Comparison of ENCODE assay signal across 8 mouse cellular contexts in genomic region chr9:112118411-112119105, GRCm38 (mm10).
DNase-seq lines count a peak whose midpoint lies in the region; ATAC-seq lines count a peak whose summit lies in the region.

No protein-coding gene starts in this region.

- no peak for ATAC-seq in liver, embryonic 13.5 days (ENCODE audit: low read depth)

- WGBS in liver, embryonic 13.5 days (ENCODE audit: insufficient replicate concordance) = 11% methylated on average over 22 of the region's 22 CpGs

- H3K36me3 ChIP-seq in liver, embryonic 13.5 days = no peaks in the 10 kb centered on the region

- DNase-seq in right cerebral cortex, adult 18-20 months = peak; percentile 71
- DNase-seq in right cerebral cortex, postnatal 14 days = no peak
- peak; percentile 60 for DNase-seq in embryo, embryonic 9.5 days (ENCODE audit: extremely low spot score)
- peak; percentile 16 for DNase-seq in heart, postnatal 4 days
- no peak for DNase-seq in liver, embryonic 13.5 days
- no peak for DNase-seq in thymus, postnatal 4 days
- no peak for DNase-seq in spleen, adult 12 weeks (ENCODE audit: low spot score)
- no peak for DNase-seq in ovary, postnatal 10 days (ENCODE audit: low spot score)

- no peak overlapping the region for H3K9ac ChIP-seq in liver, embryonic 13.5 days

- peaks cover 38% of the 10 kb centered on the region for H3K27me3 ChIP-seq in liver, embryonic 13.5 days

- peak overlapping the region; percentile 10; the same call in 1 of the 2 replicates for H3K4me3 ChIP-seq in liver, embryonic 13.5 days (replicated peaks)

- H3K4me1 ChIP-seq in liver, embryonic 13.5 days (replicated peaks) = peaks cover 4% of the 10 kb centered on the region

- peak overlapping the region; percentile 37 for H3K4me2 ChIP-seq in liver, embryonic 13.5 days

- H3K9me3 ChIP-seq in liver, embryonic 13.5 days (replicated peaks) = no peaks in the 10 kb centered on the region

- H3K27ac ChIP-seq in liver, embryonic 13.5 days = no peak overlapping the region

Comparison
In these comparisons a context has a peak if more than half of its experiments do, and no peak if none do; other contexts are left out.
1. DNase-seq: peak in right cerebral cortex, adult 18-20 months (single experiment), embryo, embryonic 9.5 days (single experiment) and heart, postnatal 4 days (single experiment); none in right cerebral cortex, postnatal 14 days (single experiment), liver, embryonic 13.5 days (single experiment), thymus, postnatal 4 days (single experiment), spleen, adult 12 weeks (single experiment) and ovary, postnatal 10 days (single experiment).